Mouse (Mus musculus) heart, postnatal 25 days (tissue): ENCODE measurements at regions not wholly inside any gene's neighbourhood (a gene's known extent, or its start where the extent isn't known, plus 50 kb on each side); places are given as distances from the start of the nearest gene placed in this dataset.

Experiments used
- DNase-seq: peaks from one replicate; pipeline ENCODE4 v3.0.0; 2022; ENCODE audit warnings: low spot score
- intact Hi-C: fragments of 180-260 bp; cut with DNase I; formaldehyde crosslinking; loops from one replicate; pipeline ENCODE4 v1.15.1; 2025

GRCm38 (mm10) chr1:7586409-7586808, 2778.7 kb downstream of the Gm37988 start:
- intact Hi-C loops: no loop called here
- DNase-seq: no peak

- no peak for DNase-seq
- intact Hi-C loops: no loop called here
Observed at GRCm38 (mm10) chr1:7591327-7591726, 2783.6 kb downstream of the Gm37988 start.
